Mouse (Mus musculus): ENCODE measurements around the gene E130114P18Rik.

E130114P18Rik gene

DNA sequence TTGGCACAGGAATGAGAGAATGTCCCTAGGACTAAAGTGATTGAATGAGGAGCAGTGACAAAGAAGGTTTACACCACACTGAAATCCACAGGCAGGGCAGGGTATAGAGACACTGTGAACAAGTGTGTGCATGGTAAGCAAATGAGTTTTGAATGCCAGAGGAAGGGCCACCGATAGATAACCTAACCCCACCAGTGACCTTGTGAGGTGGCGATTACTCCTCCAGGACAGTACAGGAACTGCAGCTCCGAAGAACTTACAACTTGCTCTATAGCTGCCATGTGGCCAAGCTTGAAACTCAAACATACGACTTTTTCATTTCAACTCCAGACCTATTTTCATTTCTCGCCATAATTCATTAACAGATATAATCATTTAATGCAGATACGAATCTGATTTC lies 114.0 kb downstream of the E130114P18Rik start:
- in situ Hi-C loops (cut with MboI, MseI) = no loop called here

DNA sequence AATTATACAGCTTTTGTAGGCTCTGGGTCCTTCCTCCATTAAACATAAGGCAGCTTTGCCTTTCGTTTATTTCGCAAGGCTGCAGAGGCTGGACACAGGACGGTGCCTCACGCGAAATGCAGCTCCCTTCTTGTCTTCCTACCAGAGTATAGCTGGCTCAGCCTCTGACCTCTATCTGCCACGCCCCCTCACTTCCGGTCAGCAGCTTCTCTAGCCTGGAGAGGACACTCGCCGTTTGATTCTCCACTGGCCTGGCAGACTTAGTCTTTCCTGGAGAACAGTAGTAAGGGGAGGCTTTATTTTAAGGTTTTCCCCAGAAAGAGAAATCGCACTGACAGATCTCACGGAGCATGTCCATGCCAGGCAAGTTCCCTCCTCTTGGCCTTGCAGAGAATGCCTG lies 115.0 kb downstream of the E130114P18Rik start:
- in situ Hi-C loops (cut with MboI, MseI) = no loop called here

DNA sequence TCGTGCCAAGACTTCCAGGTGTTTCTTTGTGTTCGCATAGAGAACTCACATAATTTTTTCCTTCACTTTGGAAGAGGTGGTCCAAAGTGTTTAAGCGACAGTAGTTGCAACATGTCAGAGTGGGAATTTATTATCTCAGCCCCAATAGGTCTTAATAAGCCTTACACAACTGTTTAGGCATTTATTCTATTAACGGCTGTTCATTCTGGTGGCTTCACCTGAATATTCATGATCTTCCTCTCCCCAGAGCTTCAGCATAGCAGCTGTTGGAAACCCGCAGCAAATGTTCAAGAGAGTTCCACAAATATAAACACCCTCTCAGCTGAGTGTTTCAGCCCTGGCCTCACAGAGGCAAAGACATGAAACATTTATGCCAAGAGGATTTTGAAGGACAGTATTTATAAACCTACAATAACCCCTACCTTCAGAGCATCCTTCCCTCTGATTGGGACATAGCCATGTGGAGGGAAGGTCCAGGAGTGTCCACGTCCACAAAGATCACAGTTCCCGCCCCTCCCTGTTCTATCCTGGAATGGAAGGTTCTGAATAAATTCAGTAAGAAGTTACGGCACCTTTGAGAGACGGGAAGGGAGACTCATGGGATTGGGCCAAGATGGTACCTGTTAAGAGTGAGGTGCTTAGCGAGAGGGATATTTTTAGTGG lies 116.1 kb downstream of the E130114P18Rik start:
- in situ Hi-C loops (cut with MboI, MseI) = no loop called here

DNA sequence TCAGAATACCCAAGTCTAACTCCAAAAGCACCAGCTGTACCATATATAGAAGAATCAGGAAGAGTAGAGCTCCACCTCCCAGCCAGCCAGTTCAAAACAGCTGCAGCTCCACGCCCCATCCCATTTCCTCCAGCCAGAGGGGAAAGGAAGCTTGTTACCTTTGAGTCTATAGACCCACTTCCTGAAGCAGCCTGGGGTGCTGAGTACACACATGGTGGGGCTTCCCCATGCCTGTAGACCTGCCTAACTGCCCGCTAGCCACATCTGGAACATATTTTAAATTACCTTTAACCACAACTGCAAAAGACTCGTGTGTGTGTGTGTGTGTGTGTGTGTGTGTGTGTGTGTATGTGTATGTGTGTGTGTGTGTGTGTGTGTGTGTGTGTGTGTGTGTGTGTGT lies 120.3 kb downstream of the E130114P18Rik start:
- in situ Hi-C loops (cut with MboI, MseI) = no loop called here

DNA sequence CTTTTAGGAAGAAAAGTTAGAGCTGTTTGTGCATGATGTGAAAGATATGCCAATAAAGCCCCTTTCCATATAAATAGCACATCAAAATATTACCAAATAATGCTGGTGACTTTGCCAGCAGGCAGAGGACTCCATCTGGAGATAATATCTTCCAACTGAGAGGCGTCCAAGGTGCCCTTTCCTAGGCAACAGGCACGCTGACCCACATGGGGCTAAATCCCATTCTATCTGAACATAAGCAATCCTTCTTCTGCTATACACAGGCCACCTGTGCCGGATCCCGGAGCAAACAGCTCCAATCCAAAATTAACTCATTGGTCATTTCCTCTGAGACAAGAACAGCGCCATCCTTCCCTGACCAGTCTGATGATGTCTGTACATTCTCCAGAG lies 128.3 kb downstream of the E130114P18Rik start:
- in situ Hi-C loops (cut with MboI, MseI) = no loop called here

DNA sequence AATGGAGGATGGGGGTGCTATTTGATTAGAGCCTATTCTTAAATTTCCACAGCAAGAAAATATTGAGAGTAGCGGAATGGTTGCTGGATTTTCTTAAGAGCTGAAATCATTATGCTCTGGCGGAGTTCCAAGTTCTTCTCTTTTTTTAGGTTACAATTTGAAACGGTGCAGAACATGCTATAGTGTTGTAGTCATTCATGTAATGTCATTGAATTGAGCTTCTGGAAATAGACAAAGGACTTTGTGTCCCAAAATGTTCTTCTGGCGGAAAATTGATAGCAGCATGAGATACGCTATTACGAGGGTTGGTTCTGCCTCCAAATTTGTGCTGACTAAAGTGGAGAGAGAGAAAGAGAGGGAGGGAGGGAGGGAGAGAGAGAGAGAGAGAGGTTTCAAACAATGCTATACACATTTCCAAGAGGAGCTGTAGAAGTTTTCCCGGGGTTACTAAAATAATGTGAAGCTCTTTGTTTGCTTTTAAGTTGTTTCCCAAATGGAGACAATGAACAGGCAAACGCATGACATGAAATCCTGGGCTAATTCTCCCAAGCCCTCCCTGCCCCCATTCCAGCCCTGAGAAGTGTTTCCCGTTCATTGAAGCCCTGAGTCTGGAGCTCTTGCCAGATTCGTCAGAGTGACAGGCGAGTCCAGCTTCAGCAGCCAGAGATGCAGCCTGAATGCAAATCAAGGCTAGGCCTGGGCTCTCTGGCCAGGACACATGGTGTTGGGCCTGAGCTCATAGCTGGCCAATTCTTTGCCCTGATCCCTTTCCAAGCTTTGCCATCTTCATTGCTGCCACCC lies 128.9 kb downstream of the E130114P18Rik start:
- in situ Hi-C loops (cut with MboI, MseI) = no loop called here

DNA sequence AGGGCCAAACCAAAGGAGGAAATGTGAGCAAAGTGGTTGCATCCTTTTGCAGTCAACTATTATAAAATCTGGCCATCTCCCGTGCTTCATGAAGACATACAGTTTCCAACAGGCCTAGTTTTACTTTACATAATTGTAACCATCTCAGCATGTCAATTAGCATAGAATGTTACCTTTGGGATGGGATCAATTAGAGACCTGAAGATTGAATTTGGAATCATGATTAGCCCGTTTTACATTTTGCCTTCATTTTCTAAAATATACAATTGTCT lies 129.5 kb downstream of the E130114P18Rik start:
- in situ Hi-C loops (cut with MboI, MseI) = no loop called here

DNA sequence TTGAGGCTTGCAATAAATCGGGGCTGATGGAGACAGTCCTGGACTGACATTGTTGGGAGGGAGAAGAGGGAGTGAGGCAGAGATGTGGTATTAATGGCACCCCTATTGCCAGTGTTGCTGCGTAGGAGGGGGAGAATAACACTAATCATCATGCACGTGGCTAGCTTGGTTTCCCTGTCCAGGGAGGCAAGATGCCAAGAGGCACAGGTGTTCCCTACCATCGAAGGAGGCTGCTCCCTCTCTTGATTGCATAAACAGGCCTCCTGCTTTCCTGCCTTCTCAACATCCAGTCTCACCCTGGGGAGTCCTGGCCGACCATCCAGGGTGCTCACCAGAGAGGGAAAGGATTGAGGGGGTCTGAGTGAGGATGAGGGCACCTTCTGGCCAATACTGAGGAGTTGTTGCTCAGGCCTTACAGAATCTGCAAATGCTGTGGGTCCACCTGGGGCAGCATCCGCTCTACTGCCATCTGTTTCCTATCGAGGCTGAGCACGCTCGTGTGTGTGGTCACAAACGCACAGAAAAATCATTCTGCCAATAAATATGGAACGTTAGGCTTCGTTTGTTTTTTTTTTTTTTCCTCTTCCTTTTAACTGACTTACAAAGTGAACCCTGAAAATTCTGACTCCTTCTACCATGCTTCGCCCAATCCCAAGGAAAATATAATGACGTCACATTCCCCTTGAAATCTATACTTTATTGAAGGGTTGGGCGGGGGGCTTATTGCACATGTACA lies 130.0 kb downstream of the E130114P18Rik start:
- in situ Hi-C loops (cut with MboI, MseI) = no loop called here

DNA sequence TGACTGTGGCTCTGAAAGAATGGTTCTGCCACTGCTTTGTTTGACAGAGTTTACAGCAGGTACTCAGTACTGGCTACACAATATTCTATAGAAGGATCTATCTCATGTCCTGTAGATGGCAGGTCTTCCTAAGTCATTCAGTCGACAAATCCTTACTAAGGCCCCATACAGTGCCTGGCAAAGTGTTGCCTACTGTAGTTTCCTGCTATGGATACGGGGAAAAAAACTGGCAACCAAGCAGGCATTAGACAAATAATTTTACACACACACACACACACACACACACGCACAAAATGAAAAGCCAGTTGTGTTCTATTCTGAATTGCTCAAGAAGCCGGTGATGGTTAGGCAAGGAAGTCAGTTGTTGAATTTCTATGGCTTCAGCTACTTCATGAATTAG lies 130.6 kb downstream of the E130114P18Rik start:
- in situ Hi-C loops (cut with MboI, MseI) = no loop called here

DNA sequence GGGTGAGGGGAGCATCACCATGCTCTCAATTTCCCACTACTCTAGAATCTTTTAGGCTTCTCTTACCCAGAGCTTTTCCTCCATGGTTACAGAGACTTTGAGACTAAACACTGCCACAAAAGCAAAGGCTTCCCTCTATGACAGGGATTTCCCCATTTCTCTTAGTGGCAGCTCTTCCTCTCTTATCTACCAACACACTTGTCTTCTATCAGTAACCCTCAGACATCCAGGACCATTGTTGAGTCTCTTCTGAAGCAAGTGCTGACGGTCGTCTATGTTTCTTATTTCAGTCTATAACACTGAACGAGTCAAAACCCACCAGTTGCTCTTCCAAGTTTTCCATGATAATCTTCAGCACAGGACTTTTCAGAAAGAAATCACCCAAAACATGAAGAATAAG lies 137.5 kb downstream of the E130114P18Rik start:
- in situ Hi-C loops (cut with MboI, MseI) = no loop called here

DNA sequence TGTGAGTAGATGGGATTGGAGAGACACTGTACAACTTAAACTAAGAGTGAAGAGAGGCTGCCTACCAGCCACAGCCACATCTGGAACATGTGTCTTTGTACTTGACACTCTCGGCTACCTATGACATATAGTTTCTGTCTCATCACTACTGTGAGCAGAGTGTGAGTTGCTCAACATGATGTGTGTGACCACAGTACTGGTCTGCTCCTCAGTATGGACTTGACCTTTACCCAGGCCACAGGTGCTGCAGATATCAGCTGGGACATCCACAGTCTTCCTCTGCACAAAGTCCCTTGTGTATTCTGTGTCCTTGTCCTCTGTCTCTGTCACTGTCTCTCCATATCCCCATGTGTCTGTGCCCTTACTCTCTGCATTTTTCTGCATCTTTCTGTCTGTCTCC lies 141.3 kb downstream of the E130114P18Rik start:
- in situ Hi-C loops (cut with MboI, MseI) = no loop called here

DNA sequence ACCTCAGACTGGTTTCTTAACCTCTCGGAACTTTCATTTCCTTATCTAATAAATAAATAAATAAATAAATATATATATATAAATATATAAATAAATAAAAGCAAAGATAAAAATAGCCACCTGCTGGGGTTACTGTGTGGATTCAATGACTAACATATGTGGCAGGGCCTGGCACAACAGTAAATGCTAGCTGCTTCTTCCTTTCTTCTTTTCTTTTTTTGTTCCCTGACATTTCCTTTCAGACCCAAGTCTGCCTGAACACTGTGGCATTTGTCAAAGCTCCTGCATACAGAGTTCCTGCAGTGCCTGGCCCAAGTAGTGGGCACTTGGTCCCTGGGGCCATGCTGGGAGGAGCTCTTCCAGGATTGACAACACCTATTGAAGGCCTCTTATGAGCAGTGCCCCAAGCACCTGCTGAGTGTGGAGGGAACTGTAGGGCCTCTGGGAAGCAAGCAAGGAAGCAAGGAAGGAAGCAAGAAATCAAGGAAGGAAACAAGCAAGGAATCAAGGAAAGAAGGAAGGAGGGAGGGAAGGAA lies 142.1 kb downstream of the E130114P18Rik start:
- in situ Hi-C loops (cut with MboI, MseI) = no loop called here

DNA sequence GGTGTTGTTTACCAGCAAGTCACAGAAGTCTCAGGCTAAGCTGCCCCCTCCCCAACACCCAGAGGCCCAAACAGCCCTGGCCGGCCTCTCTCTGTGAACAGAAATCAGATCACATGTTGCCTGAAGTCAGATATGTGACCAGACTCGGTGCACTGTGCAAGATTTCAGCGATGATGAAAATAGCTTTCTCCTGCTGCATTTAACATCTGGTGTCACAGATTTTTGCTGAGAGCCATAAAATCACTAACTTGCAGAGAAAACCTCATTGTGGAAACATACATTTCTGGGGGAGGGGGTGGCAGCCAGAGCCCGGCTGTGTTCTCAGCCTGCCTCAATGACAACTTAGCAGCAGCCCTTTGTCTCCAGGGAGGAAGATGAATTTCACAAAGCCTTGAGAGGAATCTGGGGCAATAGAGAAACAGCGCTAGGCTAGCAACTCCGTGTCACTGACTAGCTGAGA lies 142.6 kb downstream of the E130114P18Rik start:
- in situ Hi-C loops (cut with MboI, MseI) = no loop called here

DNA sequence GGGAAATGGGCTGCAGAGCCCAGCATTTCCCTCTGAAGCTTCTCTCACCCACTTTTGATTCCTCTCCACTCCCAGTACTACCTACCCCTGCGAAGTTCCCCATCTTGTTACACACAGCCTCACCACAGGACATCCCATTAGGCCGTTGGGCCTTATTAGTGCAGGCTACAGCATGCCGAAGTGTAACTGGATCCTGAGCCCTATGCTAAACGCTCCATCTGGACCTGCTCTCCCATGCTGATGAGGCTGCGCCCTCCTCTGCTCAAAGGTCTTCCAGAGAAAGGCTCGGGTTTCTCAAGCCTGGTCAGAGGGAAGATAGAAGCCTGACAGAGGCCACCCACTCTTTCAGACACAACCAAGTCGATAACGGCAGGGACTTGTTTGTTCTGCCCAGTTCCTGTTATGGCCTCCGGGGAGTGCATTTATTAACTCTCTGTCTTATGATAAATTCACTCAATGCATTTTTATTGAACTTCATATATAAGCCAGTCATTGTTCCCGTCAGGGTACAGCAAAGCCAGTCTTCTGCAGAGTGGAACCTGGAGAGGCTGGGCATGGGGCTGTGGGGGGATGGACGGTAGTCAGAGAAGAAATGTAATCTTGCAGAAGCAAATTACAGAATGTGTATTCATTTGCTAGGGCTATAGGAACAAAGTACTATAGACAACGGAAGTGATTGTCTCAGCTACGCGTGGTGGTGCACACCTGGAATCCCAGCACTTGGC lies 148.8 kb downstream of the E130114P18Rik start:
- in situ Hi-C loops (cut with MboI, MseI) = no loop called here

DNA sequence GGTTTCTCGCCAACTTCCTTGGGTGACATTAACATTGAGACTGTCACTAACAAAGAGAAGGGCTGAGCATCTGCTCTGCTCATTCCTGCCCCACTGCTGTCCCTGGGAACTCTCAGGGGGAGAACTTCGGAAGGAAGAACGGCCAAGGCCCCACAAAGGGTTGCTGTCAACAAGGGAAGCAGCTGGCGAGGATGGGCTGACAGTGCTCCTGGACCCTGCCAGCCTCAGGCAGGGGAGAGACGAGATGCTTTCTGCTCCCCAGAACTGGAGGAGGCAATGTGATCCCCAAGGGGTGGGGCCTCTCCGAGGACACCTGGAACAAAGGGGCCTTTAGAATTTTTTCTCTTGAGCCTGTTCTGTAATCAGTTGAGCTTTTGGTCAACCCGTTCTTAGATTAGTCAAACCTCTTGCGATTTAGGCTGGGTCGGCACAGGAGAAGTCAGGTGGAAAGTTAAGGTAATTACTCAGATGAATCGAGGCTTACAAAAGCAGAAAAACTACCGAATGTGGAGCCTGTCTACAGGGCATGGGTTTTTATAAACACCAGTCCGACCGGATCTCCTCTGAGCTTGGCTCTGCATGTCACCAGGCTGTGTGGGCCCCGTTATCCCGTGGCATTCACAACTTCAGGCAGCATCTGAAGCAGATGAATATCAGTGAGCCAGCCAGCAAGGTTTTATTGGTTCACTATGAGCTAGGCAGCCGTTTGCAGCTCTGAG lies 151.7 kb downstream of the E130114P18Rik start:
- in situ Hi-C loops (cut with MboI, MseI) = no loop called here

DNA sequence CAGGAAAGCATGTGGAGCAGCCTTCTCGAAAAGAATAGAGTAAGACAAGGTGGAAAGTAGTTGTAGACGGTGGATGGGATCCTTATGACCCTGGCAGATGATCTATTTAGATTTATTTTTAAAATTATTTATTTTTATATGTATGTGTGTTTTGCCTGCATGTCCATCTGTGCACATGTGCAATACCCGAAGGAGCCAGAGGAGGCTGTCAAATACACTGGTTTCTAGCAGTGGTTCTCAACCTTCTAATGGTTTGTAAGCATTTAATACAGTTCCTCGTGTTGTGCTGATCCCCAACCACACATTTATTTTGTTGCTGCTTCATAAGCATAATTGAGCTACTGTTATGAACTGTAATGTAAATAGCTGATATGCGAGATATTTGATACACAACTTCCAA lies 154.7 kb downstream of the E130114P18Rik start:
- in situ Hi-C loops (cut with MboI, MseI) = no loop called here

DNA sequence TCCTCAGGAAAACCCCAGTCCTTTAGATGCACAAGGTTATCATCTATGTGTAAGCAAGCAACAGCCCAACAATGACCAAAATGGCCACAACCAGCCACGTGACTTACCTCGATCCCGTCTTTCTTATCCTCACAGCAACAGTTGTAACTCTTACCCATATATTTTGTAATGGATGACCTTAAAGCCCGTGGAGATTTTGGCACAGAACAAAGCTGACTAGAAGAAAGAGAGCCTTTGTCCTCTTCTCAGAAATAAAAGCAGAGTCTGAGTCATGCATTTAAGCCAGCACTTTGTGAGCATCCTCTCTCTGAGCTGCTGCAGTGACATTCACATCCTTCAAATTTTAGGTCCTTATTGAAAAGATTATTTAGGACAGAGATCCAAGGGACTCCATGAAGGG lies 156.1 kb downstream of the E130114P18Rik start:
- in situ Hi-C loops (cut with MboI, MseI) = no loop called here

DNA sequence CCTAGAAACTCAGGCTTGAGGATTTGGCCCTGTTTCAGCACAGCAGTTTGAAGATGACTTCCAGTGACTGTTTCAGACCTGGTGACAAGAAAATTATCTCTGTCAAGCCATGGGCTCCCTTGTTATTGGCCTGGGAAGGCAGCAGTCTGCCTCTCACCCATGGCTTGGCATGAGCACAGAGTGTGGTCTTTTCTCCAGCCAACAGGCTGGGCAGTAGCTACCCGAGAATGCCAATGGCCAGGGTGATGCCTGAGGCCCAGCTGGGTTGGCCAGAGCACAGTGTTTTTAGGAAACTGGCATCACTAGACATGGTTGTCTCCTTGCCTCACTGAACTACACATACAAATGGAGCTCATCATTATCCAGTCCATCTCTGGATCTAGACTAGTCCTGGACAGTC lies 157.5 kb downstream of the E130114P18Rik start:
- in situ Hi-C loops (cut with MboI, MseI) = no loop called here

DNA sequence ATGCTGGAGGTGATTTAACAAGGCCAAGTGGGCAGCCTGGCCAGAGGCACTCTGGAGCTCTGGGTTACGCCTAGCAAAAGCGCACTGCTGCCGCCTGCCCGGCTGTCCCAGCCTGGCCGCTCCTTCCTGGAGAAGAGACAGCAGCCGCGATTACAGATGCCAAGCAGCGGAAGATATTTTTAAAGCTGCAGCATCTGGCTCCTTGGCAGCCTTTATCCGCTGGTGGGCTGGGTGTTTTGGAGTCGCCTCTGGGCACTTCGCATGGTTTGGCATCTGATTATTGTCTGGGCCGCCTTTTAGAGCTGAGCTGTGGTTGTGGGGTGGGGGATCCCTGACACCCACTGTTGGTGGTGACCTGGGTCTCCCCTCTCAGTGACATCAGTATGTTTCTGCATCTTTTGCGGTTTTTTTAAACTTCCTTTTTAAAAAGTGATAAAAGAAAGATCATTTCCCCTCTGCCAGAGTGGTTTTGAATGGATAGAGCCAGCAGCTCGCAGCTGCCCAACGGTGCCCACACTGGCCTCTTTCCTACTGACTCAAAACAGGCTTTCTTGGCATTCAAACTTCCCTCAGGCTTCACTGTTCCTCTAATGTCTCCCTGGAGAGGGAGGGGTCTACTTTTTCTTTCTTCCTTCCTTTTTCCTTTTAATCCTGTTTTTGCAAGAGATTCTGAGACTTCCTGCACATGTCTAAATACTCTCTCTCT lies 159.1 kb downstream of the E130114P18Rik start:
- in situ Hi-C loops (cut with MboI, MseI) = no loop called here

DNA sequence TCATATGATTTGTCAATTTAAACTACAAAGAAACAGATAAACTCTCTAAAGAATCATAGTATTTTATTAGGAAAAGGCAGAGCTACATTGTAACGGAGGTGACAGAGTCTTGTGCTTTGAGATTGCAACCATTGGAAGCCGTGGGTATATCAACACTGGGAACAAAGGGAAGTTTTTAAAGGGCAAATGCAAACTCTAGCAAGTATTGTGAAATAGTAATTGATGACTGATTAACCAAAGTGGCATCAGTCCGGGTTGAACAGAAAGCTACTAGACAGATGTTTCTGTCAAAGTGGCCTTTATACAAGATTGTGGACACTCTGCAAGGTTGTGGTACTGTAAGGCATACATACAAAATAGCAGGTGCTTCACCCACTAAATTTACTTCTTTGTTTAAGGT lies 162.8 kb downstream of the E130114P18Rik start:
- in situ Hi-C loops (cut with MboI, MseI) = no loop called here

Measured in regulatory T cell (primary cell).